8 mouse cellular contexts compared by ENCODE assay signal in the genomic region with DNA sequence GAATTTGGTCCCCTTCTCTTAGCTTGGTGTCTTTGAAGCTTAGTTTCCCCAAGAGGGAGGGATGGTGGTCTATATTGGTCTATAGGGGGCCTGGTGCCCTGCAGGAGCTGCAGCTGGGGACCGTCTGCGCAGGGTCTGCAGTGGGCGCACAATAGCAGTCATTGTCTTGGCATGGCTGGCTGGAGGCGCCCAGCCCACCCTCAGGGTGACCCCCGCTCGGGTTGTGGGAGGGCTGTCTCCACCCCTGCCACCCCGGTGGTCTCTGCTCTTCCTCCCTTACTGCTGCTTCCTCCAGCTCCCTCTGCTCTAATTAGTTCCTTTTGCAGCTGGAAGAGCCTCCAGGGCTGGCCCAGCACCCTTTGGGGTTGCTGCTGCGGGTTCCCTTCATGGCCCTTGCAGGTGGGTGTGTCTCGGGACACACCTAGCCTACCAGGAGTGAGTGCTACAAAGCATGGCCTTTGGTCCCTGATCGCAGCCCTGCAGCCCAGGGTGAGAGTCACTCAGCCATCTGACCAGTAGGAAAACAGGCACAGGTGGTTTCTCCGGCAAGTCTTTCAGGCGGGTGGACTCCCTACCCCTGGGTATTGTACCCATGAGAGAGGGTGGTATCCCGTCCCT. TPM values are rescaled to one million over a fixed set of nuclear protein-coding genes. Genes with fewer than 3 reads are reported as not detected.
DNase-seq lines count a peak whose midpoint lies in the region; ATAC-seq and TF ChIP-seq lines count a peak whose summit lies in the region.
"Had no signal": no experiment of that assay in that cellular context is flagged by ENCODE, and none has a peak within 500 bp of the region (broad histone marks: within the 10 kb centered on the region; RNA-seq: fewer than 3 reads in every experiment).

No protein-coding gene starts in this region.

- no peak overlapping the region for H3K4me2 ChIP-seq in hindbrain, embryonic 11.5 days (replicated peaks; ENCODE audit: low read depth, low read length)
- H3K4me2 ChIP-seq in hindbrain, embryonic 16.5 days (ENCODE audit: low read length), result no peak overlapping the region
- H3K4me2 ChIP-seq in kidney, embryonic 15.5 days, result peak overlapping the region; percentile 39
- H3K4me2 ChIP-seq: hindbrain, embryonic 15.5 days had no signal

- peak overlapping the region; percentile 11; the same call in 1 of the 2 replicates for H3K9ac ChIP-seq in hindbrain, embryonic 11.5 days (ENCODE audit: low read depth, low read length)
- H3K9ac ChIP-seq in hindbrain, embryonic 16.5 days (ENCODE audit: low read depth, low read length), result no peak overlapping the region
- no peak overlapping the region for H3K9ac ChIP-seq in ES-Bruce4 (ENCODE audit: low read depth, poor library complexity, severe bottlenecking)
- no peak overlapping the region for H3K9ac ChIP-seq in kidney, embryonic 15.5 days
- H3K9ac ChIP-seq: hindbrain, embryonic 15.5 days had no signal

- H3K9me3 ChIP-seq in hindbrain, embryonic 11.5 days (ENCODE audit: control insufficient read depth, low read length), result no peaks in the 10 kb centered on the region
- H3K9me3 ChIP-seq in hindbrain, embryonic 16.5 days (ENCODE audit: control insufficient read depth, low read length), result no peaks in the 10 kb centered on the region
- H3K9me3 ChIP-seq in ES-Bruce4 (replicated peaks; ENCODE audit: control insufficient read depth, insufficient read depth, low read length, poor library complexity, severe bottlenecking), result no peaks in the 10 kb centered on the region
- H3K9me3 ChIP-seq in kidney, embryonic 15.5 days (replicated peaks), result no peaks in the 10 kb centered on the region
- H3K9me3 ChIP-seq: hindbrain, embryonic 15.5 days had no signal

- no peak overlapping the region for H3K4me3 ChIP-seq in hindbrain, embryonic 11.5 days (ENCODE audit: low read depth, low read length)
- no peak overlapping the region for H3K4me3 ChIP-seq in hindbrain, embryonic 16.5 days (ENCODE audit: low read length)
- no peak overlapping the region for H3K4me3 ChIP-seq in ES-Bruce4 (ENCODE audit: low read depth, low read length)
- no peak overlapping the region for H3K4me3 ChIP-seq in kidney, embryonic 15.5 days (replicated peaks)
- H3K4me3 ChIP-seq: hindbrain, embryonic 15.5 days had no signal

- ATAC-seq in hindbrain, embryonic 11.5 days (ENCODE audit: low FRiP score), result 0 out of 2 replicates have a peak, but pooled peaks have one; percentile 26
- no peak for ATAC-seq in hindbrain, embryonic 16.5 days
- no peak for ATAC-seq in kidney, embryonic 15.5 days (replicated peaks; ENCODE audit: low FRiP score)

- peak overlapping the region; percentile 47; the same call in 1 of the 2 replicates for H3K27ac ChIP-seq in hindbrain, embryonic 11.5 days (ENCODE audit: low read depth, low read length)
- H3K27ac ChIP-seq in hindbrain, embryonic 16.5 days (ENCODE audit: low read depth, low read length), result no peak overlapping the region
- peak overlapping the region; percentile 21 for H3K27ac ChIP-seq in ES-Bruce4 (ENCODE audit: insufficient read depth, low read length)
- H3K27ac ChIP-seq in kidney, embryonic 15.5 days, result peak overlapping the region; percentile 93

- no peaks in the 10 kb centered on the region for H3K27me3 ChIP-seq in hindbrain, embryonic 11.5 days (ENCODE audit: control insufficient read depth, insufficient read depth, low read length)
- no peaks in the 10 kb centered on the region for H3K27me3 ChIP-seq in hindbrain, embryonic 16.5 days (replicated peaks; ENCODE audit: control insufficient read depth, insufficient read depth, low read length)
- H3K27me3 ChIP-seq in ES-Bruce4 (ENCODE audit: control insufficient read depth, insufficient read depth, low read length, poor library complexity, severe bottlenecking), result no peaks in the 10 kb centered on the region
- H3K27me3 ChIP-seq in kidney, embryonic 15.5 days, result no peaks in the 10 kb centered on the region
- H3K27me3 ChIP-seq: hindbrain, embryonic 15.5 days had no signal

- peaks cover 38% of the 10 kb centered on the region for H3K4me1 ChIP-seq in hindbrain, embryonic 11.5 days (replicated peaks; ENCODE audit: control insufficient read depth, insufficient read depth, low read length)
- peaks cover 38% of the 10 kb centered on the region for H3K4me1 ChIP-seq in hindbrain, embryonic 16.5 days (ENCODE audit: control insufficient read depth, insufficient read depth, low read depth, low read length)
- peaks cover 36% of the 10 kb centered on the region for H3K4me1 ChIP-seq in ES-Bruce4 (ENCODE audit: control insufficient read depth, insufficient read depth, low read length)
- peaks cover 86% of the 10 kb centered on the region for H3K4me1 ChIP-seq in kidney, embryonic 15.5 days

- no peak for TF ChIP-seq EP300 in ES-Bruce4 (IDR thresholded peaks at IDR 0.05; ENCODE audit: insufficient read depth, low read depth, low read length)

- no peak for TF ChIP-seq CTCF in ES-Bruce4 (IDR thresholded peaks at IDR 0.05; ENCODE audit: low read depth, low read length)

- WGBS in hindbrain, embryonic 11.5 days, result 48% methylated on average over 13 of the region's 13 CpGs
- WGBS in hindbrain, embryonic 16.5 days, result 41% methylated on average over 13 of the region's 13 CpGs
- WGBS in kidney, embryonic 15.5 days, result 50% methylated on average over 13 of the region's 13 CpGs

- no peak for DNase-seq in hindbrain, embryonic 11.5 days (ENCODE audit: low spot score)
- DNase-seq in embryo, embryonic 10.5 days (ENCODE audit: low spot score), result peak; percentile 43
- no peak for DNase-seq in cerebellum, adult 9-10 months
- no peak for DNase-seq in layer of hippocampus, adult 9-10 months (ENCODE audit: low spot score)

- H3K36me3 ChIP-seq in hindbrain, embryonic 11.5 days (ENCODE audit: control insufficient read depth, insufficient read depth, low read length), result no peaks in the 10 kb centered on the region
- peaks cover 3% of the 10 kb centered on the region for H3K36me3 ChIP-seq in hindbrain, embryonic 16.5 days (ENCODE audit: control insufficient read depth, insufficient read depth, low read length)
- no peaks in the 10 kb centered on the region for H3K36me3 ChIP-seq in ES-Bruce4 (ENCODE audit: control insufficient read depth, insufficient read depth, low read length, poor library complexity, severe bottlenecking)
- H3K36me3 ChIP-seq in kidney, embryonic 15.5 days, result peaks cover 19% of the 10 kb centered on the region

- no peak for TF ChIP-seq POLR2A in ES-Bruce4 (IDR thresholded peaks at IDR 0.05; ENCODE audit: insufficient read depth, low read length)

RNA-seq across cellular contexts. Expression of a gene that starts 11.1 kb away (rescaled TPM):
- 26.3 and 27.6 TPM in 2 replicates for polyA plus RNA-seq in hindbrain, embryonic 11.5 days (2014; fragmentation: Nextera tagmentation; extraction: Ambion mirVana)
- polyA plus RNA-seq in hindbrain, embryonic 16.5 days (2015; fragmentation: Nextera tagmentation; extraction: Ambion mirVana), result 13.0 and 14.2 TPM in 2 replicates
- 31.2 and 34.8 TPM in 2 replicates for polyA plus RNA-seq in ES-Bruce4 (2011; ENCODE audit: insufficient read depth, insufficient read length, low read depth, missing spikeins)
- 41.2 and 43.8 TPM in 2 replicates for polyA plus RNA-seq in kidney, embryonic 15.5 days (2015; fragmentation: Nextera tagmentation; extraction: Ambion mirVana)

RNA-seq across cellular contexts. Expression of a gene that starts 19.2 kb away (rescaled TPM):
- polyA plus RNA-seq in hindbrain, embryonic 11.5 days (2014; fragmentation: Nextera tagmentation; extraction: Ambion mirVana), result 113 and 117 TPM in 2 replicates
- 139 and 150 TPM in 2 replicates for polyA plus RNA-seq in hindbrain, embryonic 16.5 days (2015; fragmentation: Nextera tagmentation; extraction: Ambion mirVana)
- polyA plus RNA-seq in ES-Bruce4 (2011; ENCODE audit: insufficient read depth, insufficient read length, low read depth, missing spikeins), result 34.8 and 39.5 TPM in 2 replicates
- polyA plus RNA-seq in kidney, embryonic 15.5 days (2015; fragmentation: Nextera tagmentation; extraction: Ambion mirVana), result 90.1 and 92.6 TPM in 2 replicates

RNA-seq across cellular contexts. Expression of a gene that starts 34.1 kb away (rescaled TPM):
- polyA plus RNA-seq in hindbrain, embryonic 11.5 days (2014; fragmentation: Nextera tagmentation; extraction: Ambion mirVana), result 7.9 and 9.4 TPM in 2 replicates
- 6.0 and 7.0 TPM in 2 replicates for polyA plus RNA-seq in hindbrain, embryonic 16.5 days (2015; fragmentation: Nextera tagmentation; extraction: Ambion mirVana)
- 6.2 and 7.9 TPM in 2 replicates for polyA plus RNA-seq in ES-Bruce4 (2011; ENCODE audit: insufficient read depth, insufficient read length, low read depth, missing spikeins)
- polyA plus RNA-seq in kidney, embryonic 15.5 days (2015; fragmentation: Nextera tagmentation; extraction: Ambion mirVana), result 22.7 and 23.5 TPM in 2 replicates

RNA-seq across cellular contexts. Expression of a gene that starts 34.2 kb away (rescaled TPM):
- polyA plus RNA-seq in hindbrain, embryonic 11.5 days (2014; fragmentation: Nextera tagmentation; extraction: Ambion mirVana), result 49.1 and 54.0 TPM in 2 replicates
- 70.6 and 71.9 TPM in 2 replicates for polyA plus RNA-seq in hindbrain, embryonic 16.5 days (2015; fragmentation: Nextera tagmentation; extraction: Ambion mirVana)
- 55.8 and 55.9 TPM in 2 replicates for polyA plus RNA-seq in ES-Bruce4 (2011; ENCODE audit: insufficient read depth, insufficient read length, low read depth, missing spikeins)
- polyA plus RNA-seq in kidney, embryonic 15.5 days (2015; fragmentation: Nextera tagmentation; extraction: Ambion mirVana), result 77.7 and 81.4 TPM in 2 replicates

RNA-seq across cellular contexts. Expression of a gene that starts 46.0 kb away (rescaled TPM):
- 16.1 TPM in 2 replicates for polyA plus RNA-seq in hindbrain, embryonic 11.5 days (2014; fragmentation: Nextera tagmentation; extraction: Ambion mirVana)
- 8.5 and 10.6 TPM in 2 replicates for polyA plus RNA-seq in hindbrain, embryonic 16.5 days (2015; fragmentation: Nextera tagmentation; extraction: Ambion mirVana)
- polyA plus RNA-seq in ES-Bruce4 (2011; ENCODE audit: insufficient read depth, insufficient read length, low read depth, missing spikeins), result 19.3 and 21.2 TPM in 2 replicates
- 24.6 and 25.7 TPM in 2 replicates for polyA plus RNA-seq in kidney, embryonic 15.5 days (2015; fragmentation: Nextera tagmentation; extraction: Ambion mirVana)
